Mouse (Mus musculus) retina, postnatal 7 days (tissue): ENCODE data around the gene Ankzf1.

Experiments used
- DNase-seq: peaks from one replicate; pipeline ENCODE4 v3.0.0-alpha.2; 2012; ENCODE audit warnings: low read depth, low spot score

Ankzf1 gene

DNA sequence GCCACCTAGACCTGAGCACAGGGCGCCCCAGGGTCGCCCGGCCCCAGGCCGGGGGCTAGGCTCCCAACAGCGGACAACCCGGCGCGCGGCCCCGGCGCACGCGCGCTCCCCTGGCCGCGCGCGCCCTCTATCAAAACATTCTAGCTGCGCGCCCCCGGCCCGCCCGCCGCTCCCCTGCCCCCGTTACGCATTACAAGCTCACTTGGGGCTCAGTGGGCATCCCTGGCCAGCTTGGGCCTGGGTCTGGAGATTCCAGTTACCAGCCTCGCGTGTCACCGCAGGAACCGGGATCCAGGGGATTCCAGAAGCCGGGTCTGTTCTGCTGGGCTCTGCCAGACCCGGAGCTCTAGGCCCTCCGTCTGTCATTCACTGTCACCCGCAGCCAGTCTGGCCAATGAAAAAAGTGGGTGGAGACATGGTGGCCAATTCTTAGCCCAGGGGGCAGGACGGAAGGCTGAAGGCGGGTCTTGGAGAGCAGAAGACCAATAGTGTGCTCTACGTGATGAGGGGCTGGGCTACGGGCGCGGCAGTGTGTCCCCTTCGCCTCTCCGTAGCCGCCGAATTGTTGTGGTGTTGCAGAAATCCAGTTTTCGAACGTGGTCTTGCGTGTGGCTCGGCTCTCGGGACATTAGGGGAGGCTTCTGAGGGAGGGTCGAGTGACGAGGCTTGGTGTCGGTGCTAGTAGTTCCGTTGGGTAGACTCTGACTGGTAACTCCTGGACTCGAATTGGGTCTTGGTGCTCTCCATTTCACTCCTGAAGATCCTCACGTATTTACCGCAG lies at the start of gene Ankzf1, which contains the start of gene Atg9a:
Gene Ankzf1 (plus strand): TSS at position 530 of the 781 bp plus-strand sequence.
Gene Atg9a (minus strand): TSS at position 575 of the 781 bp plus-strand sequence.
- peak; percentile 94 for DNase-seq

DNA sequence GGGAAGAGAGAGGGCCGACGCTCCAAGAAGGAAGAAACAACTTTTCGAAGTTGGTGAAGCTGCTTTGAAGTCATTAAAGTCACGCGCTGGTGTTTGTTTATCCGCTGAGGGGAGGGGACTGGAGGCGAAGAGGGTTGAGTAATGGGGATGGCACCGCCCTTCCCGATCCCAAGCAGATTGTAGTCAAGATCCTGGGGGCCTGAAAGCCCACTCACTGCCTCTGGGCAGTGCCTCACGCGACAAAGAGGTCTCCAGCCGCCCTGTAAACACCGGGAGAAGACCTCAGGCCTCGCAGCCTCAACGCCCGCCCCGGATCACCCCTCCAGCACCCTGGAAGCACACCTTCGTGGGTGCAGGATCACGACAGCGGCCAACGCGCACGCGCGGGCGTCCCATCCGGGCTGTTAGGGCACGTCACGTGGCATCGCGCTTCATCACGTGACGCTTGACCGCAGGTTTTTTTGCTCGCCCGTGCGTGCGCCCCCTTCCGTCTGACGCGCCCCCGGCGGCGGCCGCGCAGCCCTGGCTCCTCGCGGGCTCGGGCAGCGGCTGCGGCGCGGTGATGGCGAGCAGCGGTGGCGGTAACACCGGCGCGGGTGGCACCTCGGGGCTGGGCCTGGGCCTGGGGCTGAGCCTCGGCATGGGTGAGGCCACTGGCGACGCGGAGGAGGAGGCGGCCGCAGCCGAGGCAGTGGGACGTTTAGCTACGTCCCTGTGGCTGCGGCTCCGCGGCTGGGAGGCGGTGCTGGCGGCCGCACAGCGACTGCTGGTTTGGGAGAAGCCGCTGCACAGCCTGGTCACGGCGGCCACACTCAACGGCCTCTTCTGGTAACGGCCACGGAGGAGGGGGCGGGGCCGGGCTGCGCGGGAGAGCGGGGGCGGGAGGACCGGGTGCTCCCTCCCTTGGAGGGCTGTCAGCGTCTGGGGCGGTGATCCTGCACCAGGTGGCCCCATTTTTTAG lies 49.4 kb upstream of the Ankzf1 start, which contains the start of the genes Cnppd1 and Retreg2:
Gene Cnppd1 (minus strand): TSS at position 411 of the 961 bp plus-strand sequence.
Gene Retreg2 (plus strand): TSS at position 478 of the 961 bp plus-strand sequence.
- DNase-seq = peak; percentile 92

DNA sequence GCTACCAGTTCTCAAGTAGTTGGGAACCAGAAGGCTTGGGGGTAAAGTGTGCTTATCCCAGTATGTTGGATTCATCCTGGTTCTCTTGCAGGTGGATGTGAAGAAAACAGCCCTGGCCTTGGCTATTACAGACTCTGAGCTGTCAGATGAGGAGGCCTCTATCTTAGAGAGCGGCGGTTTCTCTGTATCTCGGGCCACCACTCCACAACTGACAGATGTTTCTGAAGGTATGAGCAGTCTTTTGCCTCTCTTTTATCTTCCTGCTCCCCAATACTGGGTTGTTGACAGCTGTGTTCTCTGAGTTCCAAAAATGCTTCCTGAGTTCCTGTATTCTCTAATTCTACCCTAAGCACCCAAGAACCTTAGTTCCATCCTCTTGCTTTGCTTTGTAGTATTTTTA lies 46.4 kb upstream of the Ankzf1 start:
- no peak for DNase-seq

DNA sequence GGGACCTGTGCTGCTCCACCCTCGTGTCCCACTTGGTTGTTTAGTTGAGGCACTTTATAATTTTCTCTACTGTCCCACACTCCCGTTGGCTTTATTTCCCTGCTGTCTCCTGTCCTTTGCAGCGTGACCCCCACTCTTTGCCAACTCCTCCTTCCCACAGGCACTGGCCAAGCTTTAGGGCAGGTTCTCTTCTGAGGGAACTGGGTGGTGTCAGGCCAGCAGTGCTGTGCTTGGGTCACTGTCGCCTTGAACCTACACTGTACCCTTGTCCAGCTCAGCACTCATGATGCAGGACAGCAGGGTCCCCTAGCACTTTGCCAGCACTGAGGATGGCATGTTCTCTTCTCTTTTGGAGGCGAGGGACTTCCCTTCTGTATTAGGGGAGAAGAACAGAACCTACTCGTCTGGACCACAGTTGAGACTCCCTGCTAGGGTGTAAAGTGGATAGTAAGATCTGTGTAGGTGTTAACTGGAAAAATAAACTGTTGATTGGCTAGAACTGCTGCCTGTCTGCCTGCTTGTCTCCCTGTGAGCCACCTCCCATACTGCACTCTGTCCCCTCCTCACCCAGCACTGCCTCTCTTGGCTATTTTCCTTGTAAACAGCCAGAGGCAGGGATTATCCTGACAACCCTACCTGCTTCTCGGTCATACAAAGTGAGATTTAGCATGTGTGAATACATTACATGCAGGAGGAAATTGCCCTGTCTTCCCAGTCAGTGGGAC lies 44.4 kb upstream of the Ankzf1 start:
- DNase-seq = no peak

DNA sequence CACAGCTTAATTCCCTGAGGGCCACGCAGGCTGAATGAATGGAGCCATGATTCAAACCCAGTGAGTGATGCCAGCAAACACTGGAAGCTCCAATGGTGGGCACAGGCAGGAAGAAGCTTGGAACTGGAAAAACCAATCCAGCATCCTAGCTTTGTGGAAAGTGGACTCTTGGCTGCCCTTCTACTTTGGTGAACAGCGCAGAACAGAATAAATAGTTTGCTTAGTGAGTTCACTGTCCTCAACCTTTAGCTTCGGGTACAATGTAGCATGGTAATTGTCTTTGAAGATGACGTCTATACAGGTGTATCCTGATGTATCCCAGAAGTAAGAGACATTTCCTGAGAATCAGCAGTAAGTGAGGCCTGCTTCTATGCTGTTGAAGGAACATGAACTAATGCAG lies 43.2 kb upstream of the Ankzf1 start:
- DNase-seq = no peak

DNA sequence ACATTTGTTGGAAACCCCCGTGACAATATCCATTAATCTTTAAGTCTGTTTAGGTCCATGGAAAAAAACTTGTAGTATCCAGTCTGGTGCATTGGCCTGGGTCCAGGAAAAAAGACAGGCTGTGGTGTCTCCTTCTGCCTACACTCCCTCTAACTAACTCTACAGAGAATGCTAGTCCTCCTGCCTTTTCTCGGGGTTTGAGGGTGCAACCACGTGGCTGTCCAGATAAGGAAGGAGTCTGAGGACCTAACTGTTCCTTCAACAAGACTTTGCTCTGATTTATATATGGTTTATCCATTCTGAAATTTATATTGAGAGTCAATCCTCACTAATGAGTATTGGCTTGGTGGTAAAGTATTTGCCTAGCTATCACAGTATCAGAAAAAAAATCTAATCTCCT lies 36.1 kb upstream of the Ankzf1 start:
- no peak for DNase-seq

DNA sequence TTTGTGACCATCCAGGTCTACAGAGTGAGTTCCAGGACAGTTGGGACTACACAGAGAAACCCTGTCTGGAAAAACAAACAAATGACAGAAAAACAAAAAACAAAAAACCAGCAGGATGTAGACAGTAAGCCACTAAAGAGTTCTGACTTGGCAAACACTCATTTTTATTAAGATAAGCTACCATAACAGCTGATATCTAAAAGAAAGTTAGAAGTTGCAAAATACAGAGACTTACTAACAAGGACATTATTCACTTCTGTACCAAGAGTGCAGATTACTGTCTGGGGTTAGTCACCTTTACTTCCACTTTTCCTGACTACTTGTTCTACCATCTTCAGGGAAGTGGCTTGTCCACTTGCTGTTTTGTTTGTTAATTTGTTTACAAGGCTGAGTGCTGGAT lies 33.0 kb upstream of the Ankzf1 start:
- DNase-seq = no peak

DNA sequence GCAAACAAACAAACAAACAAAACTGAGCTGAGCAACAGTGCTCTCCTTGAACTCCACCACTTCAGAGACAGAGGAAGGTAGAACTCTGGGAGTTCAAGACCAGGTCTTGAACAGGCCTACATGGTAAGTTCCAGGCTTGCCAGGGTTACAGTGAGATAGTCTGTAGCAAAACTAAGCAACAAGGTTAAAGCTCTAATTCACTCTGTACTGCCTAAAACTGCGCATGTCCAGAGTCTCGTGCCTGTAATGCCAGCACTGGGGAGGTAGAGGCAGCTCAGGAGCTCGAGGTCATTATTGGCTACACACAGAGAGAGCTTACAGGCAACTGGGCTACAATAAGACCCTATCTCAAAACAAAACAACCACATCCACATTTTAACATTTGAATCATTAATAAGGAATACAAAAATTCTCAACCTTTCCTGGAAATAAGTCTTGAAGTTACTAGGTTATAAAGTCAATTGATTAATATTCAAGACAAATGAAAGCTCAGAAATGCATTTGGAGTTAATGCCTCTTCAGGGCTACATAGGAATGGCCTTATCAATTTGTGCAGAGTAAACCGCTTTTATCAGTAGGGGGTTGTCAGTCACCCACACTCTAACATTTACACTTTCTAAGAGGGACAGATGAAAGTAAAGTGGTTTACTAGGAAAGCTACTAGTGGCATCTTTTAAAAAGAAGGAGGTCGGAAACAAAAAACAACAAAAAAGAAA lies 32.3 kb upstream of the Ankzf1 start:
- DNase-seq = no peak

DNA sequence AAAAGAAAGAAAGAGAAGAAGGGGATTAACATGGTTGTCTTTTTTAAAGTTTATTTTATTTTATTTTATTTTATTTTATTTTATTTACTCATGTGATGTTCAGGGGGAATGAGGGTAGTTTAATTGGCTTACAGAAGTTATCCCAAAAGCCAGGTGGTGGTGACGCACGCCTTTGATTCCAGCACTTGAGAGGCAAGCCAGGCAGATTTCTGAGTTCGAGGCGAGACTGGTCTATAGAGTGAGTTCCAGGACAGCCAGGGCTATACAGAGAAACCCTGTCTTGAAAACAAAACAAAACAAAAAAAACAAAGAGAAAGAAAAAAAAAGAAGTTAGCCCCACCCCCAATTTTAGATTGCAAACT lies 31.7 kb upstream of the Ankzf1 start:
- no peak for DNase-seq

DNA sequence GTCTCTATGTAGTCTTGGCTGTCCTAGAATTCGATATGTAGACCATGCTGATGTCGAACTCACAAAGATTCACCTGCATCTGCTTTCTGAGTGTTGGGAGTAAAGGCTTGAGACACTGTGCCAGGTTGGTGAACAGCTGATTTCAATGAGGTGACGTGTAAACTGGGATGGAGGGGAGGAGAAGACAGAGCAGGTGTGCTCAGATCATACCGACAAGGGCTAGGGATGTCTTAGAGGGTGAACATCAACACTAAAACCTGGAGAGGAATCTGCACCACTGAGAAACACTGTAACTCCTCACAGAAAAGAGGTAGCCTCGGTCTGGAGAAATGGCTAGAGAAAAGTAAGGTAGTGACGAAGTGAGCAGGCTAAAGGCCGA lies 23.9 kb upstream of the Ankzf1 start:
- DNase-seq = no peak

DNA sequence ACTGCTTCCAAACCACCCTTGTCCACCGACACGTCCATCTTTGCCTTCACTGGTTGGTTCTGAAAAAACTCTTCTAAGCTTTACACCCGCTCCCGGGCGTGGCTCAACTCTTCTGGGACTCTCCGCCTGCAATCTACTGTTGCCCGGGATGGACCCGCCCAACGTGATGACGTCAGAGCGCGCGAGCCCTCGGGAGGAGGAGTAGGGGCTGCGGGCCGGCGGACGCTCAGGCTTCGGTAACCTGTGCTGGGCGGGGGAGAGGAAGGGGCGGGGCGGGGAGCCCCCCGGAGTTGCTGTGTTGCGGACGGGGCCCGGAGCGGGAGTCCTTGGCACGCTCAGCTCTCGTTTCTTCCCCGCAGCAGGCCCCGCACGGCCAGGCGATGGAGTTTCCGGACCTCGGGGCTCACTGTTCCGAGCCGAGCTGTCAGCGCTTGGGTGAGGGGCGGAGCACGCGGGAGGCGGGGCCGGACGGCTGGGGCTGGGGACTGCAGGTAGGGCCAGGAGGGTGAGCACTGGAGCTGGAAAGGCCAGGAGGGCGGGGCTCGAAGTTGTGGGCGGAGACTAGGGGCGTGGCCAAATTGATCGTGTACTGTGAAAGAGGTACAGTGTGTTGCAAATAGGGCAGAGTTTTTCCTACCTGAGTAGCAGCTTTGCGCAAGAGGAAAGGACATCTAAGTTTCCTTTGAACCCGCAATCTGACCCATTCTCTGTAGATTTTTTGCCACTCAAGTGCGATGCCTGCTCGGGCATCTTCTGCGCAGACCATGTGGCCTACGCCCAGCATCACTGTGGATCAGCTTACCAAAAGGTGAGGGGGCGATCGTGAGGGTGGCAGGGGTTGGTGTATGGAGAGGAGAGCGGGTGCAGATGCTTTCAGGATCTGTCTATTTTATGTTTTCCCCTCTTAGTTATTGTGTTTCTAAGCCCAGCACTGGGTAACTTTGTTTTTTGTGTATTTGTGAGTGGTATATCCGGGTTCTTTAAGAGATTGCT lies 23.2 kb upstream of the Ankzf1 start, which contains the start of gene Zfand2b:
Gene Zfand2b (plus strand): TSS at position 175 of the 993 bp plus-strand sequence.
- DNase-seq = peak; percentile 88

DNA sequence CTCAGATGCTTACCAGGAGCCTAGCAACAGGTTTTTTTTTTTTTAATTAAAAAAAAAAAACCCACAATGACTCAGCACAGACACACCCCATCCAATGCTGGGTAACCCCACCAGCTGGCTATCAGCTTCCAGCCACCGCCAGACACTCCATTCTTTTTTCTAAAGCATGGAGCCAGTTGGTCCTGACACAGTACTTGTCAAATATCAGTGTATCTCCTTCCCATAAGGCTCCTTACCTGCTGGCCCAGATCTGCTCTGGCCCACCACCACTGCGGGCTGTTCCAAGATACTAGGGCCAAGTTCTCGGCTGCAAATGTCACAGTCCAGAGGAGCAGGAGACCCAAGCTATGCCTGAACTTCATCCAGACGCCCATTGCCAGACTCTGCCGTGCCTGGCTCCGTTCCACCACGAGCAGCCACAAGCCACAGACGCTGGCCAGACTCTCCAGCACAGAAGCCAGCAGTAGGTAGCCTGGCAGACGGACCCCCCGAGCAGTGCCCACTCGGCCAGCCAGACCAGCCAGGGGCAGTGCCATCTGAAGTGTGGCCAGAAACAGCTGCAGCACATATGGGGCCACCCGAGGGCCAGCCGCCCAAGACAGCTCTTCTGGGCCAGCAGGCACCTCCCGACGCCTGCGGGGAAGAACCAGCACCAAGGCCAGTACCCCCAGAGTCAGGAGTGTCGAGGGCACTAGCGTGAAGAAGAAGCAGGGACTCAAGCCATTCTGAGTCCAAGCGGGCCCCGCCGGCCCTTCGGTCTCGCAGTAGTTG lies 12.4 kb upstream of the Ankzf1 start:
- no peak for DNase-seq

DNA sequence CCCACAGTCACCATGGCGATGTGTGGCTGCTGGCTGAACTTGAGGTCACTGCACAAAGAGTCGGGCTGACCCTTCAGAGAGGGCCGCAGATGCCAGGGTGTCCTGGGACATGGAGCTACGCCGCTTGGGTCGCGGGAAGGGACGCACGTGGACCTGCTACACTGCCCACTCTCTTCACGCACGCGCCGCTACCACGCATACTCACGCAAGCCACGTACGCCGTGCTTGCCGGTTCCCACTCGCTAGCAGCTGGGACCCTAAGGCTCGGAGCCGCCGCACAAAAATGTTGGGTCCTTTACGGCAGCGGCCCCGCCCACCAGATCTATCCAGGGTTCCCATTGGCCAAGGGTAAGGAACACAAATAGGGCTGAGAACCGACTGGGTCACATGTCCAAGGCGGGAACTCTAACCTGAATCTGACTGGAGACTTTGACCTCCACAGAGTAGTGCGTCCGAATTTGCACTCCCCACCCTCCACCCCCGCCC lies 11.8 kb upstream of the Ankzf1 start, which contains the start of gene Abcb6:
Gene Abcb6 (minus strand): TSS at position 288 of the 486 bp plus-strand sequence.
- DNase-seq = peak; percentile 86

DNA sequence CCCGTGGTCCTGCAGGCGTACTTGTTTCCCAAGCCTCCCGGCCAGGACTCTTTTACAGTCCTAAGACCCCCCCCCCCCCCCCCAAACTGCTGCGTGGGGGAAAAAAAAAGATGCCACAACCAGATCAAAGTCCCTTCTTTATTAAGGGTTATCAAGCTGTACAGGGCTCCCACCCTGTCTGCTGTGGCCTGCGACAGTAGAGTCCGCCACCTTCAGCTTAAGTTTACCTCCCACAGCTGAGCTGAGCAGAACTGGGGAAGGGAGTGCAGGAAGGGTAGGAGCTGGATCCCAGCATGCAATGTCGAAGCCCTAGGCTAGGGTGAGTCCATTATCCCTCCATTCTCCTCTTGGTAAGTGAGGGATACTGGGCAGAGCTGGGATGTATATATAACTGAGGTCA lies 11.2 kb upstream of the Ankzf1 start:
- no peak for DNase-seq

DNA sequence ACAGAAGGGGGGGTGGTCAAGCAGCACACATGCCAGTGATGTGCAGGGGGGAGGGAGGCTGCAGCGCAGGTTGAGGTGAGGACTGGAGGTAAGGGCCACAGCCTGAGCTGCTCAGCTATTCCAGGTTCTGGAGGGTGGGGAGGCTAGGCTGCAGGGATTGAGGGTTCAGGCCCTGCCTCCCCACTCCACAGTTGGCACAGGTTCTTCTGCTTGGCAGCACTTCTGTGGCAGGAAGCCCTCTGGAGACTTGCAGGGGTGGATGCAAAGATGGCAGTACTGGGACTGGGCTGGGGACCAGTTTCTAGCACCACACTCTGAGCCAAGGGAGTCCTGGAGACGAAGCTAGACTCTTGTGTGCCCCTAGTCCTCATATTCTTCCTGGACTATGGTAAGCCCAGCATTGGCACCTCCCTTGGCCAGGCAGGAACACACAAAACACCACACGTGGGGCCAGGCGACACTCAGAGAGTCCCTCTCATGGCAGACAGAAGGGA lies 10.5 kb upstream of the Ankzf1 start:
- no peak for DNase-seq

DNA sequence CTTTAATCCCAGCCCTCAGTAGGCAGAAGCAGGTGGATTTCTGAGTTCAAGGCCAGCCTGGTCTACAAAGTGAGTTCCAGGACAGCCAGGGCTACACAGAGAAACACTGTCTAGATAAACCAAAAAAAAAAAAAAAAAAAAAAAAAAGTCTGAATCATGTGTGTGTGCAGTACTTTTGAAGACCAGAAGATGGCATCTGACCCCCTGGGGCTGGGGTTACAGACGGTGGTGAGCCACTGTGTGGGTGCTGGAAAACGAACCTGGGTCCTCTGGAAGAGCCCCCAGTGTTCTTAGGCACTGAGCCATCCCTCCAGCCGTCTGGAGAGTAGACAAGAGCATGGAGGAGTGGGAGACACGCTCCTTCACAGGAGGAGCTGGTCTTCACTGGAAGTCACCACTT lies 9.8 kb upstream of the Ankzf1 start:
- DNase-seq = no peak

DNA sequence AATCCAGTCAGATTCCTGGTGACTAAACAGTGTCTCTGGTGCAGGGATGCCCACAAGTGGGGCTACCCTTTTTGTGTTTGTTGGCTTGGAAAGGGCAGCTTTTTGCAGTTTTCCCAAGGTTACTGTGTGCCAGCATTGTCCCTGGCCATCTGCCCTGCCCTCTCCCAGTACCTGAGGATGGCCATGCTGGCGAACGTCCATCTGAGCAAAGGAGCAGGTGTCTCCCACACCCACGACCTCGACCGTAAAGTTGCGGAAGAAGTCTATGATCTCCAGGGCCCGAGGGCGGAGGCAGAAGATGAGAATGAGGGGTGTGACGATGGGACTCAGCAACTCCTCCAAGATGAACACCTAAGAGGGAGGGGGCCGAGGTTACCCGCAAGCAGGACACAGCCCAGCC lies 6.5 kb upstream of the Ankzf1 start:
- no peak for DNase-seq

DNA sequence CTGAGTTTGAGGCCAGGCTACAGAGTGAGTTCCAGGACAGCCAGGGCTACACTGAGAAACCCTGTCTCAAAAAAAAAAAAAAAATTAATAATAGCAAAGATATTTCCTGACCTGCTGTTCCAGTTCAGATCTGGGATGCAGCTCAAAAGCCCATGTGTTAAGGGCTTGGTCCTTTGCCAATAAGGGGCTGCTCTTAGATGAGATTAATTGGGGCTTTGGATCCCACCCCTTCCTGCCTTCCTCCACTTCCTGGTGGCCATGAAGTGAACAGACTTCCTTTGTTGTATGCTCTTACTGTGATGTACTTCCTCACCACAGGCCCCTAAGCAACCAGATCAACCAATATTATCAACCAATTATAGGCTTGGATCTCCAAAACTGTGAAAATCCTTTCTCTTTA lies 4.8 kb upstream of the Ankzf1 start:
- DNase-seq = no peak
